Mouse (Mus musculus) brain, embryonic 14.5 days (tissue): Measurements from ENCODE around the gene Jup.

Experiments used
- CTCF ChIP-seq: fragments of 200-500 bp; IDR thresholded peaks from 2 replicates; pipeline ENCODE4 v1.5.1; 2012; ENCODE audit warnings: inconsistent platforms, mild to moderate bottlenecking, moderate library complexity, borderline replicate concordance; ENCODE audit not compliant: insufficient read depth, insufficient read length; ENCODE audit errors: extremely low read depth
- POLR2A ChIP-seq: fragments of 200-500 bp; IDR thresholded peaks from 2 replicates; pipeline ENCODE4 v1.6.1; 2012; ENCODE audit warnings: mild to moderate bottlenecking, inconsistent platforms, borderline replicate concordance; ENCODE audit not compliant: poor library complexity, insufficient read depth, insufficient read length, severe bottlenecking; ENCODE audit errors: extremely low read depth

- no peak for TF ChIP-seq POLR2A
- TF ChIP-seq CTCF = no peak
These were observed 6.3 kb downstream of the Jup start for GRCm38 (mm10) chr11:100391081-100391883.
